Mouse (Mus musculus): ENCODE measurements around the gene Arr3. TPM values are rescaled to one million over a fixed set of nuclear protein-coding genes. Genes with fewer than 3 reads are reported as not detected.

Arr3 gene
- polyA plus RNA-seq (2012; ENCODE audit: insufficient read depth, insufficient read length, low replicate concordance, missing spikeins): not detected in 2 replicates

DNA sequence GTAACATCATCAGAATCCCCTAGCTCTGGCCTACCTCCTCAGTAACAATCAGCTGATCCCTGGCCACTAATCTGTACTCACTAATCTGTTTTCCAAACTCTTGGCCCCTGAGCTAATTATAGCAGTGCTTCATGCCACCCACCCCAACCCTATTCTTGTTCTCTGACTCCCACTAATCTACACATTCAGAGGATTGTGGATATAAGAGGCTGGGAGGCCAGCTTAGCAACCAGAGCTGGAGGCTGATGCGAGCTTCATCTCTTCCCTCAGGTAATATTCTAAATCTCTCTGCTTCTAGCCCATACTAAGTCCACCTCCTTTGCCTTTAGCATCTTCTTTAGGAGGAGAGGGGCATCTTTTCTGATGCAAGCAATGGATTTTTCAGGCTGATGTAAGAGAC, at the start of gene Arr3:
Gene Arr3, plus strand, starts transcription at position 184 of the 400 bp plus-strand sequence.
- H3K27ac ChIP-seq (ENCODE audit: insufficient read depth, low read depth, low read length): no peak within 1 kb of the TSS
- H3K4me1 ChIP-seq (ENCODE audit: control insufficient read depth, insufficient read depth, low read length): no peaks in the 10 kb centered on the region
- no peak within 1 kb of the TSS for H3K4me3 ChIP-seq (ENCODE audit: insufficient read depth, low read depth, low read length)
- TF ChIP-seq CTCF (IDR thresholded peaks at IDR 0.05; ENCODE audit: insufficient read depth, low read depth, low read length) (no peak), POLR2A (IDR thresholded peaks at IDR 0.05; ENCODE audit: insufficient read depth, low read depth, low read length) (no peak)
- WGBS: 35% methylated on average over 1 of the region's 1 CpGs

DNA sequence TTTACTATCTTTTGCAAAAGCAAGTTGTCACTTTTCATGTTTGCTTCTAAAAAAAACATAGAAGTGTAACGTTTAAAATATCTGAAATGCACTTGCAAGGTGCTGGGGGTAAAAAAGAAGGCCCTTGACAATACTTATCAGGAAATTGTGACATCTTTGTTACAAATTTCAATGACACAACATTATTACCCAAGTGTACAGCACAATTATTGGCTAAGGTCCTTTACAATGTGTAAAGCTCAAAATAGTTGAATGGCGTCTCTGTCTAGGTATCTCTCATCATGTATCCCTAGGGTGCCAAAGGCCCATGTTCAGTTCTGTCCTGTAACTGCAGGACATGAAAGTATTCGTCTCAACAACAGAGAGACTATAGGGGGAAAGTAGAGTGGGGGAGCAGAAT, 49.3 kb upstream of the Arr3 start:
- H3K4me3 ChIP-seq (ENCODE audit: insufficient read depth, low read depth, low read length): no peak overlapping the region
- WGBS: 80% methylated on average over 3 of the region's 3 CpGs

DNA sequence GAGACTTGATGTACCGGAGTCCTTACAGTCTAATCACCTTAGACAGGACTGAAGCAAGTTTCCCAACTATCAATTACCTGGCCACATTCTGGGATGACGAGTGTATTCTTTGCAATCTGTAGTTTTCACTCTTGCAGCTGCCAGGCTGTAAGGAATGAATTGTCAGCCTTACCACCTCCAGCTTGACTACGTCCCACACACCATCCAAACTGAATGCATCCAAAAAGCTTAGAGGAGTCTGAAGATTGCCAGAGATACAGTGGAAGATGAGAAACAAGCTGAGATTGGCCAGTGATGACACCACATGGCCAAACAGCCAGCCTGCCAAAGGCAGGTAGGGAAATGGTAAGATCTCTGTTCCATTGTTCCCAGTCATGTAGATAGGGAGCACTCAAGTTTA, 39.6 kb upstream of the Arr3 start:
- Histone ChIP-seq H3K27ac (ENCODE audit: insufficient read depth, low read depth, low read length) (no peak overlapping the region), H3K4me3 (ENCODE audit: insufficient read depth, low read depth, low read length) (no peak overlapping the region), H3K4me1 (ENCODE audit: control insufficient read depth, insufficient read depth, low read length) (no peaks in the 10 kb centered on the region)
- no peak for TF ChIP-seq CTCF (IDR thresholded peaks at IDR 0.05; ENCODE audit: insufficient read depth, low read depth, low read length)
- TF ChIP-seq POLR2A (IDR thresholded peaks at IDR 0.05; ENCODE audit: insufficient read depth, low read depth, low read length): no peak
- 80% methylated on average over 3 of the region's 3 CpGs for WGBS

More for the DNA sequence above, 49.3 kb upstream of the Arr3 start:
- no peak overlapping the region for H3K27ac ChIP-seq (ENCODE audit: insufficient read depth, low read depth, low read length)
- no peaks in the 10 kb centered on the region for H3K4me1 ChIP-seq (ENCODE audit: control insufficient read depth, insufficient read depth, low read length)
- TF ChIP-seq CTCF (IDR thresholded peaks at IDR 0.05; ENCODE audit: insufficient read depth, low read depth, low read length): no peak
- TF ChIP-seq POLR2A (IDR thresholded peaks at IDR 0.05; ENCODE audit: insufficient read depth, low read depth, low read length): no peak

DNA sequence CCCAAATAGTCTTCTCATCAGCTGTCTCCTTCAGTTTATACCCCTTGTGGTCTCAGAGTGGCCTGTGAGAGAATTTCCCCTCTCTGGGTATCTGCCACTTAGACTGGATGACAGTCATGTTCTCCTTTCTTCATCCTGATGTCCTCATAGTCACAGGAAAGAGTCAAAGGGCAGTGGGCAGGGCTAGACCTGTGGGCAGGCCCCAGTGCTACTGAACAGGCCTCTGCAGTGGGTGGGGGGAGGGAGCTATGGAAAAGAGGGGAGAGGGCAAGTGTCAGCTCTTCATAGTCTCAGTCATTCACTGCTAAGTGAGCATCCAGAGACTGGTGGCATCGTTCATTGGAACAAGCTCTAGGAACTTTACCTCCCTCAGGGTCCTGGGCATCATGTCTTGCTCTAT, 33.3 kb upstream of the Arr3 start, which contains the start of gene Awat1:
Gene Awat1, plus strand, starts transcription at position 301 of the 400 bp plus-strand sequence.
- Histone ChIP-seq H3K4me3 (ENCODE audit: insufficient read depth, low read depth, low read length) (no peak within 1 kb of the TSS), H3K27ac (ENCODE audit: insufficient read depth, low read depth, low read length) (no peak within 1 kb of the TSS), H3K4me1 (ENCODE audit: control insufficient read depth, insufficient read depth, low read length) (no peaks in the 10 kb centered on the region)
- WGBS: 92% methylated on average over 1 of the region's 1 CpGs
- TF ChIP-seq POLR2A (IDR thresholded peaks at IDR 0.05; ENCODE audit: insufficient read depth, low read depth, low read length) (no peak), CTCF (IDR thresholded peaks at IDR 0.05; ENCODE audit: insufficient read depth, low read depth, low read length) (no peak)

DNA sequence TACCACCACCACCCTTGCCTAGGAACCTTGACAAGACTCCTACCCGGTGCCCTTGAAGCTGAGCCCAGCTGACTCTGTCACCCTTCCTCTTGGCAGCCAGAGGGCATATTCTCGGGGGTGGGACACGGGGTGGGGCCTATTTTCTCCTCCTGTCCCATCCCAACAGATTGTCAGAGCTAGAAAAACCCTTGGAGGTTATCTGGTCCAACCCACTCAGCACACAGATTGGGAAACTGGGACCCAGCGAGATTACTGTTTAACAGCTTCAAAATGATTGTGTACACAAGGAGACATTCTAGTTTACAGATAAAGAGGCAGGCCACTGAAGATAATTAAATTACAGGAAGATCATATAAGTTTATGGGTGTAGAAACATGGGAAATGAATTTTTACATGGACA, 10.5 kb upstream of the Arr3 start, which contains the start of gene P2ry4:
Gene P2ry4, minus strand, starts transcription at position 79 of the 400 bp plus-strand sequence.
- TF ChIP-seq CTCF (IDR thresholded peaks at IDR 0.05; ENCODE audit: insufficient read depth, low read depth, low read length): no peak
- no peak for TF ChIP-seq POLR2A (IDR thresholded peaks at IDR 0.05; ENCODE audit: insufficient read depth, low read depth, low read length)
- Histone ChIP-seq H3K4me1 (ENCODE audit: control insufficient read depth, insufficient read depth, low read length) (no peaks in the 10 kb centered on the region), H3K27ac (ENCODE audit: insufficient read depth, low read depth, low read length) (no peak within 1 kb of the TSS), H3K4me3 (ENCODE audit: insufficient read depth, low read depth, low read length) (no peak within 1 kb of the TSS)
- 63% methylated on average over 4 of the region's 4 CpGs for WGBS

DNA sequence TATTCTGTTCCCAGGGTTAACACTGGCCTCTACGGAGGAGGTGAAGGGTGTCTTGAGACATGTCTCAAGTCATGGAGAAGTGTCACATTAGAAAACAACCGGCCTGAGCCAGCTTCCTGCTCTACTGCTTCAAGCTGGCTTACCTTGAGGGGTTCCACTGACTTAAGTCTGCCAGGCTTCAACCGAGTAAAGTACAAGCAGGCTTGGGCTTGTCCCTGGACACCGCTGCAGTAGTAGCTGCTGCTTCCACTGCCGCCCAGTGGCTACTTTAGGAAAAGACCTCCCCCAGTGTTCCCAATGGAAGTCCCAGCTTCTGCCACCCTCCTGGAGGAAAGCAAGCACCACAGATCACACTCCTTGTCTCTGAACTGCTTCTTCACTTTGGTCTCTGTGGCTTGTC, 7.9 kb upstream of the Arr3 start:
- 28% methylated on average over 5 of the region's 5 CpGs for WGBS
- Histone ChIP-seq H3K4me3 (ENCODE audit: insufficient read depth, low read depth, low read length) (no peak overlapping the region), H3K4me1 (ENCODE audit: control insufficient read depth, insufficient read depth, low read length) (no peaks in the 10 kb centered on the region), H3K27ac (ENCODE audit: insufficient read depth, low read depth, low read length) (no peak overlapping the region)
- TF ChIP-seq POLR2A (IDR thresholded peaks at IDR 0.05; ENCODE audit: insufficient read depth, low read depth, low read length) (no peak), CTCF (IDR thresholded peaks at IDR 0.05; ENCODE audit: insufficient read depth, low read depth, low read length) (no peak)

DNA sequence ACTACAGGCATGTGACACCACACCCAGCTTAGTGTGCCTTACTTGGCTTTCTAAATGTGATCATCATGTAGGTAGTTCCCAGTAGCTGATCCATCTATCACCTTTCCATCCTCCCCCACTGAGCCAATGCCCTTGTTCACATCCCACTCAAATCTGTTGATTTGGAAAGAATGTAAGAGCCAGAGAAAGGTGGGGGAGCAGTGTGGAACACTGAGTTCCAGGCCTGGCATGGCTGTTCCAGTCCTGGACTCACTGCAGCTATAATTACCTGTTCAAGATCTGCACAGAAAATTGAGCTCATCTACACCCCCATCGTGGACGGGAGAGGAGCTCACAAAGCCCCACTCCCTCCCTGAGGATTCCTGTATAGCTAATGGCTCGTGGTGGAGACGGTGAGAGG, 5.5 kb upstream of the Arr3 start:
- Histone ChIP-seq H3K4me3 (ENCODE audit: insufficient read depth, low read depth, low read length) (no peak overlapping the region), H3K4me1 (ENCODE audit: control insufficient read depth, insufficient read depth, low read length) (no peaks in the 10 kb centered on the region), H3K27ac (ENCODE audit: insufficient read depth, low read depth, low read length) (no peak overlapping the region)
- TF ChIP-seq CTCF (IDR thresholded peaks at IDR 0.05; ENCODE audit: insufficient read depth, low read depth, low read length) (no peak), POLR2A (IDR thresholded peaks at IDR 0.05; ENCODE audit: insufficient read depth, low read depth, low read length) (no peak)
- WGBS: 44% methylated on average over 4 of the region's 4 CpGs

DNA sequence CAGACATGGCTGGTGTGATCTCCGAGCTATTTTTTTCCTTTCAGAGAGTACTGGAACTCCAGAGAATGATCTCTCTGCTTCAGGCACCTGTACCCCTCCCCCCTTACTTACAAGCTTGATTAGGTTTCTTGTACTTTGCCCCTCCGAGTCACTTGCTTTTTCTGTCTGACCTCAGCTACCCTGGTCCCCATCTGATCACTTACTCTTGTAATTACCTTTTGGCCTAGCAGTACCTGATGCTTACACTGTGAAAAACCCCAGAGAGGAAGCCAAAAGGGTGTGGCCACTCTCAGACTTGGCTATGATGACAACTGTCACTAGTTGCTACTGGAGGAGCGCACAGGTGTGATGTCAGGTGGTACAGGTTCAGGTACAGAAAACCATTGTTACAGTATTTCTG, 13.2 kb downstream of the Arr3 start:
- H3K27ac ChIP-seq (ENCODE audit: insufficient read depth, low read depth, low read length): no peak overlapping the region
- TF ChIP-seq POLR2A (IDR thresholded peaks at IDR 0.05; ENCODE audit: insufficient read depth, low read depth, low read length) (no peak), CTCF (IDR thresholded peaks at IDR 0.05; ENCODE audit: insufficient read depth, low read depth, low read length) (no peak)
- WGBS: 68% methylated on average over 3 of the region's 3 CpGs
- no peak overlapping the region for H3K4me3 ChIP-seq (ENCODE audit: insufficient read depth, low read depth, low read length)
- H3K4me1 ChIP-seq (ENCODE audit: control insufficient read depth, insufficient read depth, low read length): no peaks in the 10 kb centered on the region

DNA sequence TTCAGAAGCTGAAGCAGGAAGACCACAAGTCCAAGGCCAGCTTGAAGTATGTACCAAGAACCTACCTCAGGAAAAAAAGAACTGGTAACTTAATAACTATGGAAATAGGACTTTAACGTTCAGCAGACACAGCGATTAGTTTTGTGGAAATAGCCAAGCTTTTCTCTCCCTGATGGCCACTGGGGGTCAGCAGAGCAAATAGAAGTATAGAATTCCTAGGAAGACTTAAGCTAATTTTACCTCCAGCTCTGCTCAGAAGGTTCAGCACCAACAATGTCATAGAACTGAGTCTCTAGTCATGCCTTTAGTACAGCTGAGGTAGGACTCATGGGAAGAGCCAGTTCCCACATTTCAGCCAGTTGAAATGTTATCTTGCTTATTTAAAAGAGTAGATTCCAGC, 16.1 kb downstream of the Arr3 start:
- peaks cover 4% of the 10 kb centered on the region; the same call in 1 of the 2 replicates for H3K4me1 ChIP-seq (ENCODE audit: control insufficient read depth, insufficient read depth, low read length)
- 29% methylated on average over 2 of the region's 2 CpGs for WGBS
- H3K27ac ChIP-seq (ENCODE audit: insufficient read depth, low read depth, low read length): no peak overlapping the region
- no peak for TF ChIP-seq POLR2A (IDR thresholded peaks at IDR 0.05; ENCODE audit: insufficient read depth, low read depth, low read length)
- TF ChIP-seq CTCF (IDR thresholded peaks at IDR 0.05; ENCODE audit: insufficient read depth, low read depth, low read length): no peak
- no peak overlapping the region for H3K4me3 ChIP-seq (ENCODE audit: insufficient read depth, low read depth, low read length)

DNA sequence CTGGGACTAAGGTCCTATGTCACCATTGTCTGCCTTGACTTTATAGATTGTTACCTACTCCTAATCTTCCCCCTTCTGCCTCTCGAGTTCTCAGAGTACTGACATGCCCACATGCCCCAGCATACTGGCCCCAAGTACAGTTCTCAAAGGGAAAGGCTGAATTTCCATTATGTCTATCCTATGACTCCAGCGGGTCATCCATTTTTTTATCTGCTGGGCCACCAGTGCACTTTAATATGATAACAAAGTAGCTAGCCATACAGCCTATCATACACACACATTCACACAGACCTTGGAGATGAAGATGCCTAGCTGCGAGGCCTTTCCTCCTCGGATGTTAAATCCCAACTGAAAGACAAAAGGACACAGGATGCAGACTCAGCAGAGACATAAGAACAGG, 18.9 kb downstream of the Arr3 start:
- TF ChIP-seq CTCF (IDR thresholded peaks at IDR 0.05; ENCODE audit: insufficient read depth, low read depth, low read length): no peak
- no peak for TF ChIP-seq POLR2A (IDR thresholded peaks at IDR 0.05; ENCODE audit: insufficient read depth, low read depth, low read length)
- no peak overlapping the region for H3K4me3 ChIP-seq (ENCODE audit: insufficient read depth, low read depth, low read length)
- 90% methylated on average over 4 of the region's 4 CpGs for WGBS
- peaks cover 4% of the 10 kb centered on the region; the same call in 1 of the 2 replicates for H3K4me1 ChIP-seq (ENCODE audit: control insufficient read depth, insufficient read depth, low read length)
- H3K27ac ChIP-seq (ENCODE audit: insufficient read depth, low read depth, low read length): no peak overlapping the region

Data from olfactory bulb, adult 2 months (tissue).